Mouse (Mus musculus) erythroid progenitor cell, adult 5-6 weeks (primary cell): Measurements from ENCODE around the gene Ubr3. TPM values are rescaled to one million over a fixed set of nuclear protein-coding genes. Genes with fewer than 3 reads are reported as not detected.

Experiments used
- total RNA-seq, 2 experiments: library from RNA; stranded (forward) in 1 of 2; stranded (reverse) in 1 of 2; fragments of 150-400 nt in 1 of 2; fragments of 186-747, 209-891 nt in 1 of 2; gene quantifications; 2 replicates each; pipeline versions ENCODE4 v1.2.3 to v1.2.4; 2015 to 2017; ENCODE audit warnings: low replicate concordance in 2 of 2

The Ubr3 gene
- total RNA-seq, 2 experiments from 2014 or later = 72.6 to 101 TPM

Other genes starting within 250 kb of the Ubr3 start
- gene Klhl41, start 227.1 kb upstream of the Ubr3 start, total RNA-seq (2015; ENCODE audit: low replicate concordance) = not detected in 2 replicates
- gene Klhl41, start 227.1 kb upstream of the Ubr3 start, total RNA-seq (2017; ENCODE audit: low replicate concordance) = not detected in 2 replicates
- 2.1 and 2.5 TPM in 2 replicates for gene Fastkd1, start 183.7 kb upstream of the Ubr3 start, total RNA-seq (2015; ENCODE audit: low replicate concordance)
- 1.3 and 1.4 TPM in 2 replicates for gene Fastkd1, start 183.7 kb upstream of the Ubr3 start, total RNA-seq (2017; ENCODE audit: low replicate concordance)
- 35.7 and 45.7 TPM in 2 replicates for gene Ppig, start 174.7 kb upstream of the Ubr3 start, total RNA-seq (2015; ENCODE audit: low replicate concordance)
- gene Ppig, start 174.7 kb upstream of the Ubr3 start, total RNA-seq (2017; ENCODE audit: low replicate concordance) = 49.0 and 72.4 TPM in 2 replicates
- not detected in 2 replicates for gene Ccdc173, start 107.7 kb upstream of the Ubr3 start, total RNA-seq (2015; ENCODE audit: low replicate concordance)
- gene Ccdc173, start 107.7 kb upstream of the Ubr3 start, total RNA-seq (2017; ENCODE audit: low replicate concordance) = 1.3 TPM in 1 of 2 replicates, not detected in the other
- gene Phospho2, start 107.6 kb upstream of the Ubr3 start, total RNA-seq (2015; ENCODE audit: low replicate concordance) = 10.5 and 10.9 TPM in 2 replicates
- 15.1 and 16.3 TPM in 2 replicates for gene Phospho2, start 107.6 kb upstream of the Ubr3 start, total RNA-seq (2017; ENCODE audit: low replicate concordance)
- gene Klhl23, start 75.3 kb upstream of the Ubr3 start, total RNA-seq (2015; ENCODE audit: low replicate concordance) = 4.0 and 6.7 TPM in 2 replicates
- gene Klhl23, start 75.3 kb upstream of the Ubr3 start, total RNA-seq (2017; ENCODE audit: low replicate concordance) = 1.6 and 12.1 TPM in 2 replicates
- 160 and 179 TPM in 2 replicates for gene Ssb, start 35.7 kb upstream of the Ubr3 start, total RNA-seq (2015; ENCODE audit: low replicate concordance)
- 183 and 211 TPM in 2 replicates for gene Ssb, start 35.7 kb upstream of the Ubr3 start, total RNA-seq (2017; ENCODE audit: low replicate concordance)
- gene Mettl5, start 11.6 kb upstream of the Ubr3 start, total RNA-seq (2015; ENCODE audit: low replicate concordance) = 18.0 and 22.7 TPM in 2 replicates
- gene Mettl5, start 11.6 kb upstream of the Ubr3 start, total RNA-seq (2017; ENCODE audit: low replicate concordance) = 14.1 and 25.4 TPM in 2 replicates
- 0.42 TPM in 1 of 2 replicates, not detected in the other for gene Myo3b, start 141.9 kb downstream of the Ubr3 start, total RNA-seq (2015; ENCODE audit: low replicate concordance)
- 0.51 TPM in 1 of 2 replicates, not detected in the other for gene Myo3b, start 141.9 kb downstream of the Ubr3 start, total RNA-seq (2017; ENCODE audit: low replicate concordance)